Mouse (Mus musculus): ENCODE measurements around the gene Sis. TPM values are rescaled to one million over a fixed set of nuclear protein-coding genes. Genes with fewer than 3 reads are reported as not detected.

Gene Sis
- polyA plus RNA-seq (2015; fragmentation: Nextera tagmentation; extraction: Ambion mirVana): not detected in 2 replicates

GRCm38 (mm10) chr3:72967675-72968074 is at the start of gene Sis:
TSS of gene Sis (minus strand) at chr3:72967863.
- H3K27ac ChIP-seq: no peak within 1 kb of the TSS
- H3K4me1 ChIP-seq: no peaks in the 10 kb centered on the region
- no peaks in the 10 kb centered on the region for H3K36me3 ChIP-seq (replicated peaks)
- H3K4me2 ChIP-seq: no peak within 1 kb of the TSS
- no peak within 1 kb of the TSS for H3K4me3 ChIP-seq
- H3K27me3 ChIP-seq (replicated peaks): no peaks in the 10 kb centered on the region
- no peak within 1 kb of the TSS for H3K9ac ChIP-seq
- ATAC-seq (replicated peaks): no peak
- no peaks in the 10 kb centered on the region for H3K9me3 ChIP-seq

GRCm38 (mm10) chr3:73006045-73006444 is 38.4 kb upstream of the Sis start:
- ATAC-seq (replicated peaks): no peak

GRCm38 (mm10) chr3:73002933-73003696 is 35.5 kb upstream of the Sis start:
- 99% methylated on average over 4 of the region's 4 CpGs for WGBS
- Histone ChIP-seq H3K27me3 (replicated peaks) (no peaks in the 10 kb centered on the region), H3K4me1 (no peaks in the 10 kb centered on the region), H3K9ac (no peak overlapping the region), H3K4me3 (no peak overlapping the region), H3K36me3 (replicated peaks) (no peaks in the 10 kb centered on the region), H3K4me2 (no peak overlapping the region), H3K27ac (no peak overlapping the region), H3K9me3 (no peaks in the 10 kb centered on the region)
- ATAC-seq (replicated peaks): no peak

More at GRCm38 (mm10) chr3:73006045-73006444, 38.4 kb upstream of the Sis start:
- Histone ChIP-seq H3K4me3 (no peak overlapping the region), H3K27ac (no peak overlapping the region), H3K9ac (no peak overlapping the region), H3K27me3 (replicated peaks) (no peaks in the 10 kb centered on the region), H3K4me1 (no peaks in the 10 kb centered on the region), H3K4me2 (no peak overlapping the region), H3K9me3 (no peaks in the 10 kb centered on the region), H3K36me3 (replicated peaks) (no peaks in the 10 kb centered on the region)
- 1% methylated on average over 6 of the region's 6 CpGs for WGBS

- no peaks in the 10 kb centered on the region for H3K27me3 ChIP-seq (replicated peaks)
- no peak for ATAC-seq (replicated peaks)
- no peak overlapping the region for H3K4me3 ChIP-seq
- H3K9me3 ChIP-seq: no peaks in the 10 kb centered on the region
- 78% methylated on average over 4 of the region's 4 CpGs for WGBS
- H3K4me1 ChIP-seq: no peaks in the 10 kb centered on the region
- H3K9ac ChIP-seq: no peak overlapping the region
- H3K27ac ChIP-seq: no peak overlapping the region
- H3K4me2 ChIP-seq: no peak overlapping the region
- no peaks in the 10 kb centered on the region for H3K36me3 ChIP-seq (replicated peaks)
Measured at GRCm38 (mm10) chr3:72997517-72997916, 29.9 kb upstream of the Sis start.

- no peak for ATAC-seq (replicated peaks)
- no peaks in the 10 kb centered on the region for H3K36me3 ChIP-seq (replicated peaks)
- no peaks in the 10 kb centered on the region for H3K9me3 ChIP-seq
- WGBS: 87% methylated on average over 2 of the region's 2 CpGs
- H3K27me3 ChIP-seq (replicated peaks): no peaks in the 10 kb centered on the region
- no peak overlapping the region for H3K9ac ChIP-seq
- no peaks in the 10 kb centered on the region for H3K4me1 ChIP-seq
- no peak overlapping the region for H3K4me2 ChIP-seq
- no peak overlapping the region for H3K4me3 ChIP-seq
- H3K27ac ChIP-seq: no peak overlapping the region
Measured at GRCm38 (mm10) chr3:72990992-72991391, 23.3 kb upstream of the Sis start.

- Histone ChIP-seq H3K9ac (no peak overlapping the region), H3K9me3 (no peaks in the 10 kb centered on the region), H3K4me1 (no peaks in the 10 kb centered on the region), H3K27me3 (replicated peaks) (no peaks in the 10 kb centered on the region), H3K27ac (no peak overlapping the region), H3K4me3 (no peak overlapping the region), H3K4me2 (no peak overlapping the region), H3K36me3 (replicated peaks) (no peaks in the 10 kb centered on the region)
- WGBS: 75% methylated on average over 3 of the region's 3 CpGs
- no peak for ATAC-seq (replicated peaks)
Measured at GRCm38 (mm10) chr3:72976602-72977001, 8.9 kb upstream of the Sis start.

- no peaks in the 10 kb centered on the region for H3K36me3 ChIP-seq (replicated peaks)
- H3K4me3 ChIP-seq: no peak overlapping the region
- H3K9me3 ChIP-seq: no peaks in the 10 kb centered on the region
- ATAC-seq (replicated peaks): no peak
- 89% methylated on average over 4 of the region's 4 CpGs for WGBS
- H3K9ac ChIP-seq: no peak overlapping the region
- H3K4me1 ChIP-seq: no peaks in the 10 kb centered on the region
- H3K27me3 ChIP-seq (replicated peaks): no peaks in the 10 kb centered on the region
- H3K4me2 ChIP-seq: no peak overlapping the region
- H3K27ac ChIP-seq: no peak overlapping the region
Measured at GRCm38 (mm10) chr3:72918919-72919526, 48.6 kb downstream of the Sis start.

GRCm38 (mm10) chr3:72882501-72882900 is 85.2 kb downstream of the Sis start:
- no peak overlapping the region for H3K4me2 ChIP-seq
- no peak overlapping the region for H3K9ac ChIP-seq
- ATAC-seq (replicated peaks): no peak
- H3K27me3 ChIP-seq (replicated peaks): no peaks in the 10 kb centered on the region
- no peaks in the 10 kb centered on the region for H3K4me1 ChIP-seq
- H3K4me3 ChIP-seq: no peak overlapping the region
- no peaks in the 10 kb centered on the region for H3K36me3 ChIP-seq (replicated peaks)
- no peaks in the 10 kb centered on the region for H3K9me3 ChIP-seq
- 96% methylated on average over 1 of the region's 1 CpGs for WGBS
- no peak overlapping the region for H3K27ac ChIP-seq

- no peaks in the 10 kb centered on the region for H3K36me3 ChIP-seq (replicated peaks)
- no peak overlapping the region for H3K27ac ChIP-seq
- no peaks in the 10 kb centered on the region for H3K4me1 ChIP-seq
- no peak overlapping the region for H3K4me3 ChIP-seq
- H3K9me3 ChIP-seq: no peaks in the 10 kb centered on the region
- no peak for ATAC-seq (replicated peaks)
- no peaks in the 10 kb centered on the region for H3K27me3 ChIP-seq (replicated peaks)
- no peak overlapping the region for H3K4me2 ChIP-seq
- no peak overlapping the region for H3K9ac ChIP-seq
Measured at GRCm38 (mm10) chr3:72868141-72868540, 99.5 kb downstream of the Sis start.

GRCm38 (mm10) chr3:72858738-72859137 is 108.9 kb downstream of the Sis start:
- WGBS: 78% methylated on average over 3 of the region's 3 CpGs
- Histone ChIP-seq H3K9ac (no peak overlapping the region), H3K27me3 (replicated peaks) (no peaks in the 10 kb centered on the region), H3K4me2 (no peak overlapping the region), H3K9me3 (no peaks in the 10 kb centered on the region), H3K4me1 (no peaks in the 10 kb centered on the region), H3K4me3 (no peak overlapping the region), H3K27ac (no peak overlapping the region), H3K36me3 (replicated peaks) (no peaks in the 10 kb centered on the region)
- no peak for ATAC-seq (replicated peaks)

- Histone ChIP-seq H3K9me3 (no peaks in the 10 kb centered on the region), H3K27me3 (replicated peaks) (no peaks in the 10 kb centered on the region), H3K27ac (no peak overlapping the region), H3K4me3 (no peak overlapping the region), H3K4me1 (no peaks in the 10 kb centered on the region), H3K36me3 (replicated peaks) (no peaks in the 10 kb centered on the region), H3K9ac (no peak overlapping the region), H3K4me2 (no peak overlapping the region)
- no peak for ATAC-seq (replicated peaks)
- WGBS: 90% methylated on average over 1 of the region's 1 CpGs
Measured at GRCm38 (mm10) chr3:72855405-72855804, 112.3 kb downstream of the Sis start.

- WGBS: 86% methylated on average over 2 of the region's 2 CpGs
- no peak overlapping the region for H3K4me3 ChIP-seq
- no peaks in the 10 kb centered on the region for H3K4me1 ChIP-seq
- H3K27ac ChIP-seq: no peak overlapping the region
- no peak for ATAC-seq (replicated peaks)
- H3K9ac ChIP-seq: no peak overlapping the region
- no peak overlapping the region for H3K4me2 ChIP-seq
- H3K27me3 ChIP-seq (replicated peaks): no peaks in the 10 kb centered on the region
- no peaks in the 10 kb centered on the region for H3K36me3 ChIP-seq (replicated peaks)
- no peaks in the 10 kb centered on the region for H3K9me3 ChIP-seq
Measured at GRCm38 (mm10) chr3:72840641-72841040, 127.0 kb downstream of the Sis start.

All from midbrain, embryonic 15.5 days (tissue).